Mouse (Mus musculus): Measurements from ENCODE around the gene Arel1. TPM values are rescaled to one million over a fixed set of nuclear protein-coding genes. Genes with fewer than 3 reads are reported as not detected.

Gene Arel1
- 10.8 and 11.8 TPM in 2 replicates for polyA plus RNA-seq (2015; fragmentation: Nextera tagmentation; extraction: Ambion mirVana)

DNA sequence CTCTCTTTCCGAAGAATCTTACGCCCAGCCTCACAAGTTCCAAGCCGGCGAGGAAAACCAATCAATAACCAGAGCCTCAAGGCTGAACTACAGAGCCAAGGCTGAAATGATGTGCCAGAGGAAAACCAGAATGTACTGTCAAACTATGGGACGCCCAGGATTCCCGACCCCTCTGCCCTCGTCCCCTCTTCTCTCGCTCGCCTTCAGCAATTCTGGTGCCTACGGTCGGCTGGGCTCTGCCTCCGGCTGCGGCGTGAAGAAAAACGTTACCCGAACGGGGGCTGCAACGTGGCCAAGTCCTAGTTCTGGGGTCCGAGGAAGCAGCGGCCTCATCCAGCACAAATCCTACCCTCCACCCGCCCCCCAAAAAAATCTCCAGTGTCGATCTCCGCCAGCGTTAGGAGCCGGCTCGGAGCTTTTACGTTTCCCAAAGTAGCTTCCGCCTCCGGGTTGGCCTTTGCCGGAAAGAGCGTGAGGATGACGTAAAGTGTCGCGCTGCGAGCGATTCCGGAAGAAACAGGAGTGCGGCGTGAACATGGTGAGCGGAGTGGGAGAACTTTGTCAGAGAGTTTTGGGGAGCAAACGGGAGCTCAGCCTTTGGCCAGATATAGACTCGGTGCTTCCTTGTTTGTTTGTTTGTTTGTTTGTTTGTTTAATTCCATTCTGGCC, at the start of gene Arel1, which contains the start of gene Fcf1:
Arel1 (minus strand) TSS at position 473 of the 669 bp plus-strand sequence.
Fcf1 (plus strand) TSS at position 470 of the 669 bp plus-strand sequence.
- H3K27me3 ChIP-seq (replicated peaks), result no peaks in the 10 kb centered on the region
- WGBS, result under 1% methylated on average over 42 of the region's 42 CpGs
- no peak within 1 kb of the TSS for H3K27ac ChIP-seq
- no peaks in the 10 kb centered on the region for H3K9me3 ChIP-seq
- peak within 1 kb of the TSS; percentile 74 for H3K9ac ChIP-seq
- ATAC-seq (ENCODE audit: insufficient read depth, low FRiP score, low read depth), result peak; percentile 67; the same call in 1 of the 2 replicates
- H3K4me2 ChIP-seq, result peak within 1 kb of the TSS; percentile 86
- H3K4me3 ChIP-seq (replicated peaks), result peak within 1 kb of the TSS; percentile 93
- peaks cover 15% of the 10 kb centered on the region for H3K4me1 ChIP-seq
- H3K36me3 ChIP-seq, result peaks cover 6% of the 10 kb centered on the region

DNA sequence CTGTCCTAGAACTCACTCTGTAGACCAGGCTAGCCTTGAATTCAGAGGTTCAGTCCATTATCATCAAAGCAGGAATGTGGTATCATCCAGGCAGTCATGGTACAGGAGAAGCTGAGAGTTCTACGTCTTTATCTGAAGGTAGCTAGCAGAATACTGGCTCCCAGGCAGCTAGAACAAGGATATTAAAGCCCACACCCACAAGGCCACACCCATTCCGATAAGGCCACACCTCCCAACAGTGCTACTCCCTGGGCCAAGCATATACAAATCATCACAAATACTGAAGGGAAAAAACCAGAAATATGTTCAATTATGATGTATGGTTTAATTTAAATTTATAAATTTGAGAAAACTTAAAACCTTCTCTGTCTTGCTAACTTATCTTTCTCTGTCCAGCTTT, 41.5 kb upstream of the Arel1 start:
- H3K4me2 ChIP-seq, result no peak overlapping the region
- ATAC-seq (ENCODE audit: insufficient read depth, low FRiP score, low read depth), result no peak
- 81% methylated on average over 2 of the region's 2 CpGs for WGBS

DNA sequence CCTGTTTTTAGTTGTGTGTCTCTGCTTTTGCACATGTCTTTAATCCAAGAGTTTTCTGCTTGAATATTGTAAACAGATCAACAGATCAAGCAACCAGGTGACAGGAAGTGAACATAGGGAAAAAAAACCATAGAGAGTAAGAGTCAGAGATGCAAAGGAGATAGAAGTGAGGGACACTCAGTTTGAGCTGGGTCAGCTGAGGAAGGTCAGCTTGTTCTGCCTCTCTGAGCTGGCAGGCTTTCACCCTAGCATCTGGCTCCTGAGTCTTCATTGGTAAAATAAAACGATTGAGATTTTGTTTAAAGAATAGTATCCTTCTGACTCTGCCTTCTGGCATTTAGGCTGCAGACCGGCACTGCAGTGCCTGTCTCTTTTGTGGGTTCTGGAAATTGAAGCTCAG, 39.8 kb upstream of the Arel1 start:
- H3K27ac ChIP-seq, result no peak overlapping the region
- 91% methylated on average over 2 of the region's 2 CpGs for WGBS
- no peak for ATAC-seq (ENCODE audit: insufficient read depth, low FRiP score, low read depth)
- H3K4me3 ChIP-seq (replicated peaks), result no peak overlapping the region
- H3K9me3 ChIP-seq, result no peaks in the 10 kb centered on the region
- H3K4me1 ChIP-seq, result no peaks in the 10 kb centered on the region
- H3K9ac ChIP-seq, result no peak overlapping the region
- no peak overlapping the region for H3K4me2 ChIP-seq
- no peaks in the 10 kb centered on the region for H3K27me3 ChIP-seq (replicated peaks)
- H3K36me3 ChIP-seq, result peaks cover 24% of the 10 kb centered on the region

More for the DNA sequence above, 41.5 kb upstream of the Arel1 start:
- Histone ChIP-seq H3K36me3 (peaks cover 31% of the 10 kb centered on the region), H3K4me1 (no peaks in the 10 kb centered on the region), H3K9ac (no peak overlapping the region), H3K9me3 (no peaks in the 10 kb centered on the region), H3K4me3 (replicated peaks) (no peak overlapping the region), H3K27ac (no peak overlapping the region), H3K27me3 (replicated peaks) (no peaks in the 10 kb centered on the region)

DNA sequence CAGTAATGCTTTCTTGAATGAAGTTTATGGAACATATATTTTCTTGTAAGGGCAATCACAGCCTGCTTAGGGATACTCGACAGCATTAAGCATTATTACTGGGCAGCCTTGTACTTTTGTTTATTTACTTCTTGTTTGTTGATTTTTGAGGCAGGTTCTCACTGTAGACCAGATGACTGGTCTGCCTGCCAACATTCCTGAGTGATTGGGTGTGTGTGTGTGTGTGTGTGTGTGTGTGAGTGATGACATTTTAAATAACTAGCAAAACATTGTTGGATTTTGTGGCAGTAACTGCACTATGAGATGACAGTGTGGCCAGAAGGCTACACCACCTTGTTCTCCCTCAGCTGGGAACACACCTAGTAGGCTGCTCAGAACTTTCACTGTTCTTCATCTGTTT, 39.1 kb upstream of the Arel1 start:
- WGBS, result 63% methylated on average over 1 of the region's 1 CpGs
- no peak overlapping the region for H3K9ac ChIP-seq
- H3K36me3 ChIP-seq, result peaks cover 17% of the 10 kb centered on the region
- no peak overlapping the region for H3K27ac ChIP-seq
- H3K9me3 ChIP-seq, result no peaks in the 10 kb centered on the region
- no peaks in the 10 kb centered on the region for H3K4me1 ChIP-seq
- no peak overlapping the region for H3K4me2 ChIP-seq
- no peak for ATAC-seq (ENCODE audit: insufficient read depth, low FRiP score, low read depth)
- H3K27me3 ChIP-seq (replicated peaks), result no peaks in the 10 kb centered on the region
- no peak overlapping the region for H3K4me3 ChIP-seq (replicated peaks)

DNA sequence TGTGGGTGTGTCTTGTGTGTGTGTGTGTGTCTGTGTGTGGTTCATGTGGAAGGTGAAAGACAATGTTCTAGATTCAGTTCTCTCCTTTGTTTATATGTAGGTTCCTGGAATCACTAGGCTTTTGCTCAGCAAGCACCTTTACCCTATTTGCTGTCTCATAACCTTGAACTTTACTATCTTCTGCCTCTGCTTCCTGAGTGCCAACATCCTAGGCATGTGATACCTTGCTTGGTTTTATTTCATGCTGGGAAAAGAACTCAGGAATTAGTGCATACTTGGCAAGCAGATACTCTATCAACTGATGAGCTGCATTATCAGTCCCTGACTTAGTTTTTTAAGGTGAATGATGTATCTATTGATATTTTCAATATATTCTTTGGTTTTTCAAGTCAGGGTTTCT, 36.3 kb upstream of the Arel1 start:
- Histone ChIP-seq H3K4me1 (no peaks in the 10 kb centered on the region), H3K9me3 (no peaks in the 10 kb centered on the region), H3K4me3 (replicated peaks) (no peak overlapping the region), H3K36me3 (peaks cover 5% of the 10 kb centered on the region; the same call in 1 of the 2 replicates), H3K9ac (no peak overlapping the region), H3K27ac (no peak overlapping the region), H3K27me3 (replicated peaks) (no peaks in the 10 kb centered on the region), H3K4me2 (no peak overlapping the region)
- no peak for ATAC-seq (ENCODE audit: insufficient read depth, low FRiP score, low read depth)

DNA sequence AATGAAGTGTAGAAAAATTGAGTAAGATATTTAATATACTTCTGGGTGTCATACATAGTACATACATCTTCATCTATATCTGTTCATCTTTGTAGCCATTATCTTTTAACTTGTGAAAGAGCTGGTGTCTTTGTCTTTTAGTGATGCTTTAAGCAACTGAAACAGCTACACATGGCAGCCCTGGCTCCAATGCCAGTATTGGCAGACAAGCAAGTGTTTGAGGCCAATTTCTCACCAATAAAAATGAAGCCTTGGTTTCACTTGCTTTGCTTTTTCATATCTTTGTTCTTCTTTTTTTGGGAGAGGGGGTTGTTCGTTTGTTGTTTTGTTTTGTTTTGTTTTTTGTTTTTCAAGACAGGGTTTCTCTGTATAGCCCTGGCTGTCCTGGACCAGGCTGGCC, 35.5 kb upstream of the Arel1 start:
- Histone ChIP-seq H3K4me3 (replicated peaks) (no peak overlapping the region), H3K4me1 (no peaks in the 10 kb centered on the region)
- ATAC-seq (ENCODE audit: insufficient read depth, low FRiP score, low read depth), result no peak

DNA sequence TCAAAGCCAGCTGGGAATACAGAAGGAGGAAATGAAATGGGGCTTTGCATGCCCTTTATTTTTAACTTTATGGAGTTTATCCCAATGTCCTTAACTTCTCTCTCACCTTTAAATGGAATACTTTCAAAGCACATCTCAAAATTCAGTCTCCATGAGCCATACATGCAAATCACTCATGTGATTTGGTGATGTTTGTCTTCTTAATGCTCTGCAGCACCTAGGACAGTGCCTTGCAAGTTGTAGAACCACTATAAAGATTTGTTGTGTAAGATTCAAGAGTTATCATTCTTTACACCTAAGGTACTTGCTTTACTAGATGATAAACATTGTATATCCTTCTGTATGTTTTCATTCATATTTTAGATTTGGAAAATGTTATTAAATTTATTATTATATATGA, 28.4 kb upstream of the Arel1 start:
- H3K4me3 ChIP-seq (replicated peaks), result no peak overlapping the region
- ATAC-seq (ENCODE audit: insufficient read depth, low FRiP score, low read depth), result no peak
- peaks cover 5% of the 10 kb centered on the region; the same call in 1 of the 2 replicates for H3K36me3 ChIP-seq
- H3K4me1 ChIP-seq, result 0 out of 2 replicates have a peak, but pooled peaks cover 4% of the 10 kb centered on the region
- H3K9ac ChIP-seq, result no peak overlapping the region
- no peaks in the 10 kb centered on the region for H3K9me3 ChIP-seq
- H3K27me3 ChIP-seq (replicated peaks), result no peaks in the 10 kb centered on the region
- H3K4me2 ChIP-seq, result peak overlapping the region; percentile 84
- no peak overlapping the region for H3K27ac ChIP-seq

More for the DNA sequence above, 35.5 kb upstream of the Arel1 start:
- Histone ChIP-seq H3K9ac (no peak overlapping the region), H3K27me3 (replicated peaks) (no peaks in the 10 kb centered on the region), H3K9me3 (no peaks in the 10 kb centered on the region), H3K36me3 (peaks cover 5% of the 10 kb centered on the region; the same call in 1 of the 2 replicates), H3K4me2 (no peak overlapping the region), H3K27ac (no peak overlapping the region)
- WGBS, result 93% methylated on average over 1 of the region's 1 CpGs

DNA sequence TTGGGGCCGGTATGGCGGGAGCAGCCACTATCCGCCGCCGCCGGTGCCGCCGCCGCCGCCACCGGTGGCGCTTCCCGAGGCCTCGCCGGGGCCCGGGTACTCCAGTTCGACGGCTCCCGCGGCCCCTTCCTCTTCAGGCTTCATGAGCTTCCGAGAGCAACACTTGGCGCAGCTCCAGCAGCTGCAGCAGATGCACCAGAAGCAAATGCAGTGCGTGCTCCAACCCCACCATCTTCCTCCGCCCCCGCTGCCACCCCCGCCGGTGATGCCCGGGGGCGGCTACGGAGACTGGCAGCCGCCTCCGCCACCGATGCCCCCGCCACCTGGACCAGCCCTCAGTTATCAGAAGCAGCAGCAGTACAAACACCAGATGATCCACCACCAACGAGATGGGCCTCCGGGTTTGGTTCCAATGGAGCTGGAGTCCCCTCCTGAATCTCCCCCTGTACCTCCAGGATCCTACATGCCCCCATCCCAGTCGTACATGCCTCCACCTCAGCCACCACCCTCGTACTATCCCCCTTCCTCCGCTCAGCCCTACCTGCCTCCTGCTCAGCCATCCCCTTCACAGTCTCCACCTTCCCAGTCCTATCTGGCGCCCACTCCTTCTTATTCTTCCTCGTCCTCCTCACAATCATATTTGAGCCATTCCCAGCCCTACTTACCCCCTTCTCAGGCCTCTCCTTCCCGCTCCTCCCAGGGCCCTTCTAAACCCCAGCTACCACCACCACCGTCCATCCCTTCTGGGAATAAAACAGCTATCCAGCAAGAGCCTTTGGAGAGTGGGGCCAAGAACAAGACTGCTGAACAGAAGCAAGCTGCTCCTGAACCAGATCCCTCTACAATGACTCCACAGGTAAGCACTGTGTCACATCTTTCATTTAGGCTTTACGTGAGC, 26.1 kb upstream of the Arel1 start:
- Histone ChIP-seq H3K9me3 (no peaks in the 10 kb centered on the region), H3K4me2 (peak overlapping the region; percentile 84), H3K4me3 (replicated peaks) (peak overlapping the region; percentile 85), H3K36me3 (no peaks in the 10 kb centered on the region), H3K4me1 (0 out of 2 replicates have a peak, but pooled peaks cover 4% of the 10 kb centered on the region), H3K9ac (peak overlapping the region; percentile 91), H3K27ac (peak overlapping the region; percentile 82), H3K27me3 (replicated peaks) (no peaks in the 10 kb centered on the region)
- peak; percentile 65 for ATAC-seq (ENCODE audit: insufficient read depth, low FRiP score, low read depth)
- WGBS, result under 1% methylated on average over 44 of the region's 44 CpGs

DNA sequence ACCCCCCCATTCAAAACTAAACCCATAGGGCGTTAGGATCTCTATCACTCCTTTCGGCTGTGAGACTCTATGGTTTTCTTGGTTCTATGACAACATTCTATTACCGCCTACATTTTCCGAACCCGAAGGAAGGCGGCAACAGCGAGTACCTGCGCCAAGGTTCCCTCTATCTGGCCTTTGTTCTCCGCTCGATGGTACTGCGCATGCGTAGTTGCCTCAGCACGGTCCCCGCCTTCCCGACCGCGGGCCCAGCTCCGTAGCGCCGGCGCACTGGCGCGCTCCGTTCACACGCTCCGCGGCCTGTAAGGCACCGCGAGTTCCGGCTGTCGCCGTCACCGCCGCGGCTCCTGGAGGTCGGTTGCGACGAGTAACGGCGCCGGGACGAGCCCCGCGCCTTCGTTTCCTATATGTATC, 25.4 kb upstream of the Arel1 start, which contains the start of gene Ylpm1:
Ylpm1 (plus strand) TSS at position 239 of the 414 bp plus-strand sequence.
- Histone ChIP-seq H3K36me3 (no peaks in the 10 kb centered on the region), H3K9ac (peak within 1 kb of the TSS; percentile 91), H3K27me3 (replicated peaks) (no peaks in the 10 kb centered on the region), H3K9me3 (no peaks in the 10 kb centered on the region), H3K4me3 (replicated peaks) (peak within 1 kb of the TSS; percentile 85), H3K4me2 (peak within 1 kb of the TSS; percentile 84), H3K4me1 (0 out of 2 replicates have a peak, but pooled peaks cover 4% of the 10 kb centered on the region), H3K27ac (peak within 1 kb of the TSS; percentile 82)
- peak; percentile 98 for ATAC-seq (ENCODE audit: insufficient read depth, low FRiP score, low read depth)
- WGBS, result 0% methylated on average over 45 of the region's 45 CpGs

DNA sequence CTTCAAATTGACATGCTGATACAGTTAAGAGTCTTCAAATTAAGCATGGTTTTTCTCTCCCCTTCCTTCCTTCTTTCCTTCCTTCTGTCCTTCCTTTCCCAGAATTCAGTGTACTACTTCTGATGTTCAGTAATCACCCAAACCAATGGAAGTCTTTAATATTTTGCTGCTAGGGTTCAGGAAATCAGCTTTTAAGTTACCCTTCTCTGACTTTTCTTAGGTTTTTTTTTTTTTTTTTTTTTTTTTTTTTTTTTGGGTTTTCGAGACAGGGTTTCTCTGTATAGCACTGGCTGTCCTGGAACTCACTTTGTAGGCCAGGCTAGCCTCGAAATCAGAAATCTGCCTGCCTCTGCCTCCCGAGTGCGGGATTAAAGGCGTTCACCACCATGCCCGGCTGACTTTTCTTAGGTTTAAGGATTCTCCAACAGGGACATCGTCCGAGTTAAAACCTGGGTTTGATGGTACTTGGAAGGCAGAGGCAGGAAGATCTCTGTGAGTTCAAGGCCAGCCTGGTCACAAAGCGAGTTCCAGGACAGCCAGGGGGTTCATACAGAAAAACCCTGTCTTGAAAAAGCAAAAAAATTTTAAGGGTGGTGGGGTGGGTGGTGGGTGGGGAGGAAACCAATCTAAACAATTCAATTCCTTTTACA, 24.5 kb upstream of the Arel1 start:
- H3K4me1 ChIP-seq, result 0 out of 2 replicates have a peak, but pooled peaks cover 4% of the 10 kb centered on the region
- no peak overlapping the region; the same call in 1 of the 2 replicates for H3K4me3 ChIP-seq (replicated peaks)
- H3K36me3 ChIP-seq, result no peaks in the 10 kb centered on the region
- H3K27ac ChIP-seq, result no peak overlapping the region
- ATAC-seq (ENCODE audit: insufficient read depth, low FRiP score, low read depth), result no peak
- H3K9ac ChIP-seq, result no peak overlapping the region
- peak overlapping the region; percentile 33 for H3K4me2 ChIP-seq
- no peaks in the 10 kb centered on the region for H3K27me3 ChIP-seq (replicated peaks)
- no peaks in the 10 kb centered on the region for H3K9me3 ChIP-seq
- 91% methylated on average over 9 of the region's 9 CpGs for WGBS

DNA sequence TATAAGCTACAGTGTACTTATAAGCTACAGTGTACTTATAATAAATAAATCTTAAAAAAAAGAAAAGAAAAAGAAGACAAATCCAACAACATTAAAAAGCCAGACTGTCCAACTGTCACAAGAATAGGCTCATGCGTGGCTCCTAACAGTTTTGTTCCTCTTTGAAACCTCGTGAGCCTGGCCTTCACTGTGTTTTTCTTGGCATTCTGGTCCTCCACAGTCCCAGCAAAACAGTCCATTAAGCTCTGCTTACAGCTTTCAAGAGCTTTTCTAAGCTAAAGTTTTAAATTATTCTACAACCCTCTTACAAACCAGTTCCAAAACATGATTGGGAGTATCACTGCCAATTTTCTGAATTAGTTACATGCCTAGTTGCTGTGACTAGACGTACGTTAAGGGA, 18.8 kb upstream of the Arel1 start:
- ATAC-seq (ENCODE audit: insufficient read depth, low FRiP score, low read depth), result no peak
- Histone ChIP-seq H3K4me2 (no peak overlapping the region), H3K9ac (no peak overlapping the region), H3K36me3 (no peaks in the 10 kb centered on the region), H3K4me3 (replicated peaks) (no peak overlapping the region), H3K27ac (no peak overlapping the region), H3K27me3 (replicated peaks) (no peaks in the 10 kb centered on the region), H3K4me1 (no peaks in the 10 kb centered on the region), H3K9me3 (no peaks in the 10 kb centered on the region)
- WGBS, result 71% methylated on average over 4 of the region's 4 CpGs
